Mouse (Mus musculus): ENCODE measurements around the gene Muc3.
"Not testable (repeated sequence)": the region's sequence is repeated elsewhere in the genome, so short reads cannot be mapped to it uniquely, and the experiment has no call there.

Gene Muc3

DNA sequence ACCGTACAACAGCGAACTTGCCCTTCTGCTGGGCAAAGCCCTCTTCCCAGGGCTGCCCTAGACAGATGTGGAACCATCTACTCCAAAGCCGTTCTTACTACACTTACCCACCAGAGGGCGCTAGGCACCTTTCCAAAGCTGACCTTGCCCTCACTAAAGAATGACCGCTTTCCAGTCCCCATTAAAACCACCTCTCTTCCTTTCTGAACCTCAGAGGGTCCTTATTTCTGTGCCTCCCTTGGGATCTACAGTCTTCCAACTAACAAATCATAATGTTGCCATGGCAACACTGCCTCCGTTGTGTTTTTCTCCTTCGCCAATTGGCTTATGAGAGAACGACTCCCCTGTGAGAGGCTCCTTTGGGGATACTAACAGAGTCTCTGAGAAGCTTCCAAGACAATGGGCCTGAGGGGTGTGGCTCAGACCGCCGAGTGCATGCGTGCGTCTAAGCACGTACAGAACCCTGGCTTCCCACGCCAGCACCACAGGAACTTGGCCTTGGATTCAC lies 26.4 kb downstream of the Muc3 start:
- CTCF ChIA-PET = interaction anchor here (0.8 kb wide), 2 partner anchors 164 to 266 kb away, joined by 3 to 5 read pairs; partner anchors contain the start of gene Ache

DNA sequence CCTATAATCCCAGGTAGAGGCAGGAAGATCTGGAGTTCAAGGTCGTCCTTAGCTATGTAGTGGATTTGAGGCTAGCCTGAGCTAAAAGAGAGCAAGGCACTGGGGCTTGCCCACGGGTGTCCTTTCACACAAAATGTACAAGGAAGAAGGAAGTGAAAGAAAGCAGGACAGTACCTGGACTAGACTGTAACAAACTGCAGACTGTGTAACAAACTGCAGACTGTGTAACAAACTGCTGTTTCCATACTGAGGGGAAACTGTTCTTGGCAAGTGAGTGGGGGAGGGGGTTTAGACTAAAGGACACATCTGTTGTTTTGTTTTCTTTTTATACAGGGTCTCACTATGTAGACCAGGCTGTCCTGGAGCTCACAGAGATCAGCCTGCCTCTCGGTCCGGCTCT lies 27.8 kb downstream of the Muc3 start:
- CTCF ChIA-PET = interaction anchor here (0.6 to 0.9 kb wide), 3 partner anchors 28 to 166 kb away, joined by 3 to 7 read pairs (median 4); partner anchors contain the start of gene Ache

GRCm38 (mm10) chr5:137118878-137119277 lies 30.2 kb downstream of the Muc3 start:
- CTCF ChIA-PET = interaction anchor here (0.5 to 1.0 kb wide), 2 partner anchors 15 to 623 kb away, joined by 3 to 11 read pairs; no protein-coding TSS in a partner anchor

GRCm38 (mm10) chr5:137117994-137118393 lies 31.1 kb downstream of the Muc3 start:
- CTCF ChIA-PET = not testable (repeated sequence)

- CTCF ChIA-PET = interaction anchor here (0.7 kb wide), 2 partner anchors 325 to 1487 kb away, joined by 3 to 9 read pairs; no protein-coding TSS in a partner anchor
Measured at GRCm38 (mm10) chr5:137116987-137117386, 32.1 kb downstream of the Muc3 start.

DNA sequence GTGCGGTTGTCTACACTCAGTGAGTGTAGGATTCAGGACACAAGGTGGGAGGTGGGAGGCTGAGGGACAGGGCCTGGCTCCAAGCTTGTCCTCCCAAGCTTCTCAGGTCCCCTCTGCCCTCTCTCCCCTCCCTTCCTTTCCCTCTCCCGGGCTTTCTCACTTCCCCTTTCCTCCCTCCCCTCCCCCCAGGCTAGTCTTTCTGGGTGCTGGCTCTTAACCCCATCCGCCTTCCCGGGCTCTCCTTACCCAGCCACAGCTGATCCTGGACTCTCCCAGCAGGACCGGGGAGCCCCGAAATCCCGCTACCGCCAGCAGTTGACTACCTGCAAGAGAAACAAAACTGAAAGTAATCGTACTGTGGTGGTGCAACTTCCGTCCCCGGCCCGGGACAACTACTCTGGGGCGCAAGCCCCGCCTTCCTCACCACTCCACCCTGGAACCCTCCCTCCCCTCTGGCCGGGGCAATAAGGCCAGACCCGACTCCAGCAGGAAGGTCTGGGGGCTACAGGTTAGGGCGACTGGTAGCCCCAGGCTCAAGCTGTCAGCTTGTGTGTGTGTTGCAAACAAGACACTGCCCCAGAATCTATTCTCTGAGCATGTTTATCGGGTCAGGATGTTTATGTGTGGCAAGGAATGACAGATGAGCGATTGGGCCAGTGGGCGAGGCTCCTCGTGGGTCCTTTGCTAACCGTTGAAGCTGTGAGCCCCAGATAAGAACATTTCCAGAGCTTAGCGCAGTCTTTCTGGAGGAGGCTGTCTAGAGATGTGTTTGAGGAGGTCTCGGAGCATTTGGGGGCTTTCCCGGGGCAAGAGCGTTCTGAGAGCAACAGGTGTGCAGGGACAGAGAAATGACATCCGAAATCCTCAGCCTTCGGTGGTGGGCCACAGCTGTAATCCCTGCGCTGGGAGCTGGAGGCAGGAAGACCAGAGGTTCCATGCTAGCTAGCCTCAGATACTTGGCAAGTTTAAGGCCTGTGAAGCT lies 33.0 kb downstream of the Muc3 start, which contains the start of gene Trim56:
Trim56 (minus strand) TSS at position 344 of the 982 bp plus-strand sequence.
- CTCF ChIA-PET = interaction anchor here (0.6 to 0.7 kb wide), 2 partner anchors 15 to 326 kb away, joined by 3 read pairs; no protein-coding TSS in a partner anchor

DNA sequence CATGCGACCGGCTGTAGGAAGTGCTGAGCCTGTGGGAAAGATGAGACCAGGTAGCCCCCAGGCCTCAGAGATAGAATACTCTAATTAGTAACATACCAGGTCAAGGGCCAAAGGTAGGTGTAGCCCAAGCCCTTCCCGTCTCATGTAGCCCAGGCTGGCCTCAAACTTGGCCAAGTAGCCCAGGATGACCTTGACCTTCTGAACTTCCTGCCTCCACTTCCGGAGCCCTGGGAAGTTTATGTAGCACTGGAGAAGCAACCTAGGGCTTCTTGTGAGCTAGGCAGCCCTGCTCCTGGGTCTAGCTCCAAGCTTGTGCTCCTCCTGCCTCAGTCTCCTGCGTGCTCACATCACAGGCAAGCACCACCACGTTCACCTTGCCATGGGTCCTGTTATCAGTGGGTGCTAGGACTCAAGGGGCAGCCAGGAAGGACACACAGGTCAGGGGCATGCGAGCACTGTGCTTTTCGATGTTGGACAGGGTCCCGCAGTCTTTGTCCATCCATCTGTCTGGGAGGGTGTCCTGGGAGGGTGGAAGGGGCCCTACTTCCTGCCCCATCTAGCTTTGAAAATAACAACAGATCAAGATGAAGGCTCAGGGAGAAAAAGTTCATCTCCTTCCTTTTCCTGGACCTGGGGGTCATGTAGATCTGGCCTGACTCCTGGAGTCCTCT lies 34.1 kb downstream of the Muc3 start:
- CTCF ChIA-PET = interaction anchor here (0.6 to 0.7 kb wide), 3 partner anchors 14 to 325 kb away, joined by 3 read pairs; no protein-coding TSS in a partner anchor

DNA sequence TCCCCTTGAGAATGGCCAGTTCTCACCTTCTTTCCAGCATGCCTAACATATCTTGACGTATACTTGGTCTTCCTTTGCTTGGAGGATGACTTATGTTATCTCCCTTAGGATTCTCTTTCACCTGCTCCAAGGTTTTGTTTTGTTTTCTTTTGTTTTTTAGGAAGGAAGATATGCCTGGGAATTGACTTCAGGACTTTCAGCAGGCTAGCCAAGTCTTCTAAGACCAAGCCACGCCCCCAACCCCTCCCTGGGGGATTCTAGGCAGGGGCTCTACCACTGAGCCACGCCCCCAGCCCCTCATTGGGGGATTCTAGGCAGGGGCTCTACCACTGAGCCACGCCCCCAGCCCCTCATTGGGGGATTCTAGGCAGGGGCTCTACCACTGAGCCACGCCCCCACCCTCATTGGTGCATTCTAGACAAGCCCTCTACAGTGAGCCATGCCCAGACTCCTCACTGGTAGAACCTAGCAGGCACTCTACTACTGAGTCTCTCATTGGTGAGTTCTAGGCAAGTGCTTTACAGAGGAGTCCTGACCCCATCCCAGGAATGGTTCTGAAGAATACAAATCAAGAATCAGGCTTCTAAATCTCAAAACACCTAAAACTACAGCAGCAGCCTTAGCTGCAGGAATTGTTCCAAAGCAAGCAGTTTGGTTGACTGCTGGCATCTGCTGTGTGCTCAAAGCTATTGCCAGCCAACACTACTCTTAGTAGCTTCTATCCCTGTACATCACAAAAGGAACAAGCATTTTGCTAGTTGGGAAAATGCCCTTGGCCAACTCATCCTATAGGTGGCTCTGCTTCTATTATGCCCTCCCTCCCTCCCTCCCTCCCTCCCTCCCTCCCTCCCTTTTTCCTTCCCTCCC lies 37.3 kb downstream of the Muc3 start:
- CTCF ChIA-PET = no interaction called here

GRCm38 (mm10) chr5:137110863-137111262 lies 38.3 kb downstream of the Muc3 start:
- CTCF ChIA-PET = no interaction called here

GRCm38 (mm10) chr5:137109941-137110593 lies 39.1 kb downstream of the Muc3 start:
- CTCF ChIA-PET = no interaction called here

- CTCF ChIA-PET = interaction anchor here (0.6 kb wide), 1 partner anchor 179 kb away, joined by 11 read pairs; the partner anchor contains the start of gene Ache
Measured at GRCm38 (mm10) chr5:137108111-137108510, 41.0 kb downstream of the Muc3 start.

DNA sequence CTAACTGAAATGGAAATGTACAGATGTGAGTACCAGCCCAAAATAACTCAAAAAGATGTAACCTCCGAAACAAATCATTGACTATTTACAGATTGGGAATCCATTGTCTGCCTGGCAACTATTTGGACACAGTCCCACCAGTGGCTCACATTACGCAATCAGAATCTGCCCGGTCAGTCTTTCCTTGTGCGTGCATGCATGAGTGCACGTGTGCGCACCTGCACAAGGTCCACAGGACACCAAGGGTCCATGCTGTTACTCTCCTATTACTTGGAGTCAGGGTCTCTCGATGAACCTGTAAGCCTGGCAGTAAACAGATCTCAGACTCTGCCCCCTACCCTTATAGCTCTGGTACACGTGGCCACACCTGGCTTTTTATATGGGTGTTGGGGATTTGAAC lies 41.5 kb downstream of the Muc3 start:
- CTCF ChIA-PET = no interaction called here

DNA sequence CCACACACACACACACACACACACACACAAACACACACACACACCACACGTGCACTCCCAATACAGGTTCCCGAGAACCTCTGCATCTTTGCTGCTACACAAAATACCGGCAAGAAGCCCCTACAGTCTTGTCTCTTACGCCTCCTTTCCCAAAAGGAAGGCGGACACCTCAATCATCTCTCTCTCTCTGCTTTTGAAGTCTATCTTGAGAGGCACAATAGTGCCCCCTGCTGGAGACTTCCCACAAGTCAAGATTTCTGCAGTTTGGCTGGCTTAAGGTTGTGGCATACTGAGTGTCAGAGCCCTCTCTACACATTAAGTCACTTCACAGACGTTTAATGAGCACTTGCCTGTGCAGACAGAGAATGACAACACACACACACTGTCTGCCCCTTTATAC lies 42.1 kb downstream of the Muc3 start:
- CTCF ChIA-PET = no interaction called here

DNA sequence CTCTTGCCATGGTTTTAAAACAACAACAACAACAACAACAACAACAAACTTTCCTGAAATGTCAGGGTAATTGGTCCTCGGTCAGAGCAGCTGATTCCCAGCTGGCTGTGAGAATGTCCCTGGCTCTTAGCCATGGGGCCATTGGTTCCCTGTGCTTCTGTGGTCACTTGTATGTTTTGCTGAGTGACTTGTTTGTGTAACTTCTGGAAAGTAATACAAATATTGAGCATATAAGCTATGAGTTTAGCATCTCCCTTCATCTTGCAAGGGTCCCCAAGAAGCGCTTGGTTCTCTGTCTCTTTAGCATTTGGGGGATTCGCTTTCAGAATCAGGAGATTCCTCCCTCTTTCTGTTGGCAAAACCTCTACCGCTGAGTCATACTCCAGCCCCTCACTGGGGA lies 42.7 kb downstream of the Muc3 start:
- CTCF ChIA-PET = interaction anchor here (0.6 kb wide), 1 partner anchor 351 kb away, joined by 3 read pairs; no protein-coding TSS in a partner anchor

GRCm38 (mm10) chr5:137103969-137104368 lies 45.2 kb downstream of the Muc3 start:
- CTCF ChIA-PET = interaction anchor here (0.8 kb wide), 1 partner anchor 15 kb away, joined by 11 read pairs; no protein-coding TSS in a partner anchor

- CTCF ChIA-PET = no interaction called here
Measured at GRCm38 (mm10) chr5:137102575-137103522, 46.3 kb downstream of the Muc3 start.

DNA sequence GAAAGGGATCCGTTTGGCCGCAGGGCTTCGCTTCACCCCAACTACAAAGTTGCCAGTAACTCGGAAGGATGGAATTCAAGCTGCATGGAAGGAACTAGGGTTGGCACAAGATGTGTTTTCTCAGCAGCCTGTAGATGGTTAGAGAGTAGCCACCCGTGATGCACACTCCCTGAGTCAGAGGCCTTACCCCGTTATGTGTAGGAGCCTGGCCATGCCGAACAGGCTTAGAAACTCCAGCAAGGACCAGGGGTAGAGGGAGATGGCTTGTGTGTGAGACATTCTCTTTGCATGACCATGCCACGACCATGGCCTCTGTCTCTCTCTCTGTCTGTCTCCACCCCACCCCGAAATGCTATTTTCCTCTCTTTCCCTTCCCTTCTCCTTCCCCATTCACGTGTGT lies 47.0 kb downstream of the Muc3 start:
- CTCF ChIA-PET = interaction anchor here (0.5 kb wide), 1 partner anchor 1477 kb away, joined by 3 read pairs; no protein-coding TSS in a partner anchor

DNA sequence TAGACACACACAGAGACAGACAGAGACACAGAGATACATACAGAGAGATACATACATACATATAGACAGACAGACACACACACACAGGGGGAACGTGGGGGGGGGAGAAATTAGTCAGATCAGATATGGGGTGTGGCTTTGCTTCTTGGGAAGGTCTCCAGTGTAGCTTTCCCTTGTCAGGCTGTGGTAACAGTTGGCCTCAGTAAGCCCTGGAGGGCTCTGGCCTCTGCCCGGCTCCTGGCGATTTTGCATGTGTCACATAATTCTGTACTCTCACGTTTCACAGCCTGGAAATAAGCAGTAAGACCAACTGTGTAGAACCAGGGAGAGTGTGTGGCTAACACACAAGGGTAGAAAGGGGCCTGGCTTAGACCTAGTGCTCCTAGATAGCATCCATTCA lies 48.5 kb downstream of the Muc3 start:
- CTCF ChIA-PET = no interaction called here

DNA sequence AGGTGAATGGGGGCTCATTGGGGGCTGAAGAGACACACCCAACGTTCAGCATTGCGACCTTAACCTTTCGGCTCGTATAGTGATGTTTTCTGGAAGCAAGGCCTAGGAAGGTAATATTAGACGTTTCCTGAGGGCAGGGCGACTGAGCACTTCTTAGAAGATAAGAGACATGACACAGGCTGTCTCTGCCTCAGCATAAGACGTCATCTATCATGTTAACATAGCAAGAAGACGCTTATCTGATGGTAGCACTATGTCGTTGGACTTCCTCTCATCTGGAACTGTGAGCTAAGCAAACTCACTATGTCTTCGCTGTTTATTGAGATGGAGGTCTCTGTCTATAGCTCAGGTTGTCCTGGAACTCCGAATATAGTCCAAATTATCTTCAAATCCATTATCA lies 50.7 kb downstream of the Muc3 start:
- CTCF ChIA-PET = no interaction called here

Data from spleen, embryonic (tissue).